Mouse (Mus musculus): ENCODE measurements around the gene Adsl. TPM values are rescaled to one million over a fixed set of nuclear protein-coding genes. Genes with fewer than 3 reads are reported as not detected.

The Adsl gene
- total RNA-seq, 2 experiments from 2014 or later = 166 to 179 TPM

DNA sequence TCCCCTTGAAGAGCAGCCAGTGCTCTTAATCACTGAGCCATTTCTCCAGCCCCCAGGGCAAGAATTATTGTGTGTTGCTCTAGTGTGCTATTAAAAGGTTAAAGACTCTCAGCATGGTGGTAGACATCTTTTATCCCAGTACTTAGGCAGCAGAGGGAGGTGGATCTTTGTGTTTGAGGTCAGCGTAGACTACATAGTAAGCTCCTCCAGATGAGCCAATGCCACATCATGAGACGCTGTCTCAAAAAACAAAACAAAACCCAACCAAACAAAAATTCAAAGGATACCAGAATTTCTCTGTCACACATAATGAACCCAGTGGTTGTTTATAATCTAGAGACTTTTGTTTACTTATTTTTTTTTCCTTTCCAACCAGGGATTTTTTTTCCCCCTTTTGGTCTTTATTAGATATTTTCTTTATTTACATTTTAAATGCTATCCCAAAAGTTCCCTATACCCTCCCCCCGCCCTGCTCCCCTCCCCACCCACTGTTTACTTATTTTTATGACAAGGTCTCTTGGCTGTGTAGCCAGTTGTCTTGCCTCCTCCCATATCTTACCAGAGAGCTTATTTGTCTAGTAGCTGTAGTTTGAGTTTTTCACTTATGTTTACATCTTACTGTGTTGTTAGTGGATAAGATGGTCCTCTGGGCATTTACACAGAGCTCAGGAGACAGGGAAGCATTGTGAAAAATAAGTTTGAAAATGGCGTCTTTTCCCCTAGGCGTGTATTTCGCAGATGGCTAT is 48.0 kb downstream of the Adsl start:
- intact Hi-C loops (cut with DNase I; ENCODE audit: low total_unique reads) = no loop called here
- no peak for DNase-seq

DNA sequence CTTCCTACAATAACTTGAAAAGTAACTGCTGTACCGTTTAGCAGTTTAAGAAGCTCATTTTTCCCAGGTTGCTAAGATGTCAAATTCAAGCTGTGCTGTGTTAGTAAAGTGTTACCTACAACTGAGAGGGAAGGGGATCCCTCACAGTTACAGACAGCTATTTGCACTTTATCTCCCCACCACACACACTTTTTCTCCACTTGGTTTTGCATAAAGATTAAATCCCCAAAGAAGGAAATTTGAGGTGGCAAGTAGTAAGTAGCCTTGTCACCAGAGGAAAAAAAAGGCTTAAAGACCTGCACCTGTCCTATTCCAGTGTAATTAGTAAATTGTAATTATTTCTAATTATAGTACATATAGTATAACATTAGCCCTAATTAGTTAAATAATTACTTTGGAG is 48.8 kb downstream of the Adsl start:
- intact Hi-C loops (cut with DNase I; ENCODE audit: low total_unique reads) = no loop called here
- DNase-seq = no peak

- intact Hi-C loops (cut with DNase I; ENCODE audit: low total_unique reads) = no loop called here
- DNase-seq = no peak
Observed at GRCm38 (mm10) chr15:81000419-81001138, 52.3 kb downstream of the Adsl start.

DNA sequence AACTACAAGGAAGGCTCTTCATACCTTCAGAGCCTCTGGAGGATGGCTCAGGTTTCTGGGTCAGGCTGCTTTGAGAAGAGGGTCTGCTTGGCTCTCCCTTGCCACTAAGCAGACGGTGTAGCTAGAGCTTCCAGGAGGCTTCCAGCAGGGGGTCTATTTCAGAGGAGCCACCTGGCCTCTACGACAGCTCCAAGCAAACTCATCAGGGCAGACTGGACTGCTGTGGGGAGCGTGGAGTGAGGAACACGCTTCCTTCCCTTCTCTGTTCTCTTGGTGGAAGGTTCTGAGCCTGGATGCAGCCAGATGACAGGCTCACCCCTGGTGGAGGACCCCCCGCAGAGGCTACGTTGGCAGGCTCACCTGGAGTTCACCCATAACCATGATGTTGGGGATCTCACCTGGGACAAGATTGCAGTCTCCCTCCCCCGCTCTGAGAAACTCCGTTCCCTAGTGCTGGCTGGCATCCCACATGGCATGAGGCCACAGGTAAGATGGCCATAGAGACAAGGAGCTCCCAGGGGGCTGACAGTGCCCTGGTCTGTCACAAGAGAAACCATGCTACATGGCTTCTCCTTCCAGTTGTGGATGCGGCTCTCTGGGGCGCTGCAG is 57.9 kb downstream of the Adsl start:
- intact Hi-C loops (cut with DNase I; ENCODE audit: low total_unique reads) = no loop called here
- DNase-seq = no peak

- no peak for DNase-seq
- intact Hi-C loops (cut with DNase I; ENCODE audit: low total_unique reads) = no loop called here
Observed at GRCm38 (mm10) chr15:81007339-81007738, 59.0 kb downstream of the Adsl start.

DNA sequence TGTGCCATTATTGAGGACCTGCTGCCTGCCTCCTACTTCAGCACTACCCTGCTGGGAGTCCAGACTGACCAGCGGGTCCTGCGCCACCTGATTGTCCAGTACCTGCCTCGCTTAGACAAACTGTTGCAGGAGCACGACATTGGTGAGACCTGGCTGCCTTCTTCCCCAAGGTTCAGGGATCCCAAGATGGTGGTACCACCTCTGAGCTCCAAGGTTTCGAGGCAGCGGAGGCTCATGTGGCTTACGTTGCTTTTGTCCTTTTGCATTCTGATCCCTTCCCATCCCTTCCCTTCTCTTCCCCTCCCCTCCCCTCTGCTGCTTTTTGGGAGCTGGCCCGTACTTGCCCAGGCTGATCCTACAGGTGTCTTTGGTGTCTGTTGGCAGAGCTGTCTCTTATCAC is 59.6 kb downstream of the Adsl start:
- intact Hi-C loops (cut with DNase I; ENCODE audit: low total_unique reads) = no loop called here
- no peak for DNase-seq

DNA sequence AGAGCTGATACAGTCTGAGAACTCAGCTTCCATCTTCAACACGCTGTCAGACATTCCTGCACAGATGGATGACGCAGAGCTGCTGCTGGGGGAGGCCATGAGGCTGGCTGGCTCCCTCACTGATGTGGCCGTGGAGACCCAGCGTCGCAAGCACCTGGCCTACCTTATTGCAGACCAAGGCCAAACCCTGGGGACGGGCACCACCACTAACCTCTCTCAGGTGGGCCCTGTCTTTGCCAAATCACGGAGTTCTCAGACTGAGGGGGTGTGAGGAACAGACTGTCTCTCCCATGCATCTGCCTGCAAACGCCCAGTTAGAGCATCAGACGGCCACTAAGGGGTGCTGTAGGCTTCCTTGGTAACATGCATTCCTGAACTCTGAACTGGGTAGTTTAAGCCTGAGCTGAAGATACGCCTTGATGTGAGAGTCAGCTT is 60.4 kb downstream of the Adsl start:
- no peak for DNase-seq
- intact Hi-C loops (cut with DNase I; ENCODE audit: low total_unique reads) = no loop called here

- DNase-seq = no peak
- intact Hi-C loops (cut with DNase I; ENCODE audit: low total_unique reads) = no loop called here
Observed at GRCm38 (mm10) chr15:81010114-81010513, 61.8 kb downstream of the Adsl start.

DNA sequence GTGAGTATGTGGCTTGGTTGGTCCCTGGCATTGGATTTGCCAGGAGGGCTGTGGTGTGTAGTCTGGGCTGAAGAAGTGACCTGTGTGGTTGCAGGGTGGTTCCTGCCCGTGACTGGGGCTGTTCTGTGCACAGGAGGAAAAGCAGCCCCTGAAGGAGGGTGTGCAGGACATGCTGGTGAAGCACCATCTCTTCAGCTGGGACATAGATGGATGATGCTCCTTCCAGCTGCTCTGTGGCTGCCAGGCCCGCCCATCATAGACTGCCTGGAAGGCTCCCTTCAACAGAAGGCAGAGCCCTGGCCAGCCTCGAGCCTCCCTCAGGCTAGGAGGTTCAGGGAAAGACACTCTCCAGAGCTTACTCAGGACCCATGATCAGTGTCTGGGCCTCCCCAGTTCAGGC is 63.2 kb downstream of the Adsl start:
- intact Hi-C loops (cut with DNase I; ENCODE audit: low total_unique reads) = no loop called here
- no peak for DNase-seq

DNA sequence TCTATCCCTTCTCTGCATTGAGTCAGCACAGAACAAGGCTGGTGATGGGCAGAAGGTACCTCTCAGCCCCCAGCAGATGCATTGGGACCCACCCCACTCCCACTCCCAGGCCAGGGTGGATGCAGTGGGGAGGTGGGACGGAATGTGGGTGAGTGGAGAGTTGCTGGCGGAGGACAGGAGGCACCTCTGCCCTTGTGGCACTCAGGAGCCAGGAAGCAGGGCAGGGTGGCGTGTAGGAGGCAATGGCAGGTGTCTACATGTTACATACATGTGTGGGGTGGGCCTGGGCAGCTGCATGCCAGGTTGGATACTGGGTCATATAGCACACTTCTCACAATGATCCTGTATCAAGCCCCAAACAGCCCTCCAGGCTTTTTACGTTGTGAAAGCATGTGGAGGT is 64.1 kb downstream of the Adsl start:
- intact Hi-C loops (cut with DNase I; ENCODE audit: low total_unique reads) = no loop called here
- no peak for DNase-seq

DNA sequence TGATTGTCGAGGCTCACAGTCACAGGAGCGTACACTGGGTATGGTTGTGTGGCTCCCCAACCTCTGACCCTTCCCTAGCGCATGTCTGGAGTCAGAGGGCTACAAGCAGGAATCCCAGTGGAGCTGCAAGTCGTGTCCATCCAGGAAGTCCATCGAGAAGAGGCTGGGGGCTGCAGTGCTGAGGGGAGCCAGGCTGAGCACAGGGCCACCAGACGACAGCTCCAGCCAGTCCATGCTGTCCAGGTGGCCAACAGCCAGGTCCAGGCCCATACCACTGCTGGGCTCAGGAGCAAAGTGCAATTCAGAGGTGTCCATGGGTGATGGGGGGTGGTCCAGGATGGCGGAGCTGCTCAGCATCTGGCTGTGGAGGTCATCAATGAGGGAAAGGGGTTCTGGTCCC is 64.9 kb downstream of the Adsl start:
- no peak for DNase-seq
- intact Hi-C loops (cut with DNase I; ENCODE audit: low total_unique reads) = no loop called here

DNA sequence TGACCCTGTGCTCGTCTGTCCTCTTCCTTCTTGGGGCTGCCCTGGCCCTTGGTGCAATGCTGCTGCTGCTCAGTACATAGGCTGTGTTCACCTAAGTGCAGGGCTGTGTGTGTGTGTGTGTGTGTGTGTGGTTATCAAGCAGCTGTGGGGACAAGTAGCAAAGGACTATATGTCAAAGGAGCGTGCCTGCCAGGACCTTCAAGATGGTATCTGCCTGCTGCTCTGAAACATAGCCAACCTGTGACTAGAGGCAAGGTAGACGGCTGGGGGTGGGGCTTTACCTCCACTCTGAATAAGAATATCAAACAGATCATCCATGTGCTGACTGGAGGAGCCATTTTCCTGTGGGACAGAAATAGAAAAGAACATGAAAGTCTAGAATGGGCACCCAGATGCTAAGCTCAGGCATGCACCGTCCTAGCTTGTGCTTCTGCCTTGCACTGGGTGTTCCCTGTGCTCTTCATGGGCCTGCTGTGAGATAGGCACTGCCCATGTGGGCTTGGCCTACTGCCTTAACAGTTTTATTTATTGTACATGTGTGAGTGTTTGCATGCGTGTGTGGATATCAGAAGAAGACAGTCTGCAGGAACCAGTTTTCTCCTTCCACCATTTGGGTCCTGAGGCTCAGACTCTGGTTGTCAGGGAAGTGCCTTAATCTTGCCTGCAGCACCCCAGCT is 66.9 kb downstream of the Adsl start:
- intact Hi-C loops (cut with DNase I; ENCODE audit: low total_unique reads) = no loop called here
- DNase-seq = no peak

DNA sequence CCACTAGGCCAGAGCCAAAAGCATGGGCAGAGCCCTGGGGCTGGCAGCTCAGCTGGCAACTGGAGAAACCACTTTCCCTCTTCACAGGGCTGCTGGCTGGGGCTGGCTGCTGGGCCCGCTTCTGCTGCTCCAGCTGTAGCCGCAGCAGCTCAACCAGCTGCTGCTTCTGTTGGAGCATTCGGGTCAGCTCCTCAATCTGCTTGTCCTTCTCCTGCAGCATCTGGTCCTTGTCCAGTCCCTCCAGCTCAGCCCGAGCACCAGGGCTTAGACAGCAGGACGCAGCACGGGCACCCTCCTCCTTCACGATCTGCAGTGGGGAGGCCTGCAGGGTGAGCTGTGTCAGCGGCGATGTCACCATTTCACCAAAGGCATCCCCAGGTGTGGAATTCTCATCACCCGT is 68.2 kb downstream of the Adsl start:
- intact Hi-C loops (cut with DNase I; ENCODE audit: low total_unique reads) = no loop called here
- DNase-seq = no peak

DNA sequence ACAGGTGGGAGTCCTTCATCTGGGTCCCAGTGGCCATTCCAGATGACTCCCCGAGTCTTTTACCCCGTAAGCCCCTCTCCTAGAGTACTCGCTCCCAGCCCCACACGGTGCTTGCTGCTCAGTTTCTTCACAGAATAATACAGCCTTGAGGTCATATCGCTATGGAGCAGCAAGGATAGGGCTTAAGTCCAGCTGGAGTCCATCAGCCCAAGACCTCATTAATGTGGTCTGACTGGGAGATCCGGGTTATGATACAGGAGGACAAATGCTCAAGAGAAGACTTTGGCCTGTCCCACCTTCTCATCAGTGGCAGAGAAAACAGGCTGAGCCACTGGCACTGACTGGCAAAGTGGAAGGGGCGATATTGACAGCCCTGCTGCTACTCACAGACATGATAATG is 69.0 kb downstream of the Adsl start:
- intact Hi-C loops (cut with DNase I; ENCODE audit: low total_unique reads) = no loop called here
- DNase-seq = no peak

Small RNA genes within 50 kb of the gene (microRNA-seq; reads per million reads assigned to microRNA genes)
- gene Mir5113 = 10.5 to 17.0 reads per million in 2 experiments

Other genes starting within 250 kb of the Adsl start
- gene Tnrc6b, start 237.2 kb upstream of the Adsl start, total RNA-seq (2021) = 10 to 100 TPM; 40.6 to 45.7 TPM
- 10 to 100 TPM in 1 of 2 experiments, 1 to 10 TPM in 1; 9.0 to 10.2 TPM for gene Sgsm3, start 29.3 kb downstream of the Adsl start, total RNA-seq (2021)
- 10 to 100 TPM; 17.1 to 37.4 TPM for gene Mrtfa, start 242.3 kb downstream of the Adsl start, total RNA-seq (2021)

Data from gastrocnemius, postnatal 14 days (tissue).